Mouse (Mus musculus) 416B (cell line): ENCODE data around the gene Gm10406.
"Not testable (repeated sequence)": the region's sequence is repeated elsewhere in the genome, so short reads cannot be mapped to it uniquely, and the experiment has no call there.

ENCODE experiments used
- DNase-seq: peaks from one replicate; pipeline ENCODE4 v3.0.0; 2011; ENCODE audit warnings: low read depth

Gm10406 gene

GRCm38 (mm10) chr14:7026781-7027749 is at the start of gene Gm10406:
TSS of gene Gm10406 (minus strand) at chr14:7027449.
- not testable (repeated sequence) for DNase-seq

DNA sequence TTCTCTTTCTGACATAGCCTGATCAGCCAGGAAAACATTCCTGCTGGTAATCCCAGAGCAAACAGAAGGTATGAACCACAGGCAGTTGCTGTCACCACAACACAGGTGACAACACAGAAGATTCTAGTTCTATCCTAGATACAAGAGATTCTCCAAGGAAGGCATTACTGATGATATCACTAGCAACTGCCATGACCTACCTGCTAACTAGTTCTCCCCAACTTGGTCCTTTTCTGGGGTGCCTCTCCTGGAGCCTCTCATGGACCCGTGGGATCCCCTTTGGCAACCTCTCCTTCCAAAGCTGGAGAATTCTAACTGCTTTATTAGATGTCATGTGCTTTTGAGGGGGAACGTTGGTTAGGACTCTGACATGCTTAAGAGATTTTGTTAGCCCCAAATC is 17.6 kb upstream of the Gm10406 start, which contains the start of gene Gm3685:
Gene Gm3685, minus strand, starts transcription at position 101 of the 400 bp plus-strand sequence.
- DNase-seq, result not testable (repeated sequence)

DNA sequence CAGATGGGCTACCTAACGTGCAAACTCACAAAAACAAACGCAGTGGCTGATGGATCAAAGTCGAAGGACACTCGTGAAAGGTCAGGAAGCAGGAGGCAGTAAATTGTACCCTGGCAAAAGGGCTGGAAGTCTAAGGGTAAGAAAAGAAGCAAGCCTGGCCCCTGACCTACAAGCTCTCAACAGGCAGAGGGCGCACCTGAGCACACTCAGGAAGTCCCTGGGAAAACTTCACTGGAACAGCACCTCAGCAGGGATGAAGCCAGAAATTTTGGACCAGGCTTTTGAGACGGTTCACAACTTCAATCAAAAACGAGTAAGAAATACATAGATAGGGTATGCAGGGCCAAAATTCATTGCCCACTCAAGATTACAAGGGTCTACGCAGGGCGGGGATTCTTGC is 975 bp downstream of the Gm10406 start:
- not testable (repeated sequence) for DNase-seq

GRCm38 (mm10) chr14:6973718-6974117 is 53.5 kb downstream of the Gm10406 start, which contains the start of gene Gm6356:
TSS of gene Gm6356 (minus strand) at chr14:6973818.
- not testable (repeated sequence) for DNase-seq
